Mouse (Mus musculus) forebrain, embryonic 16.5 days (tissue): ENCODE results near the gene Nt5dc1. TPM values are rescaled to one million over a fixed set of nuclear protein-coding genes. Genes with fewer than 3 reads are reported as not detected.
A peak's percentile ranks its signal among the peaks of the same experiment; 100 is the strongest.
"Not testable (repeated sequence)": the region's sequence is repeated elsewhere in the genome, so short reads cannot be mapped to it uniquely, and the experiment has no call there.

Experiments used
- ATAC-seq: fragments of 200-750 bp; cut with Nextera tagmentation; 2 replicates; pipeline ENCODE4 v1.8.0; 2017; ENCODE audit warnings: mild to moderate bottlenecking, moderate library complexity
- H3K27ac ChIP-seq: fragments of 300-500 bp; sonication (generic); 2 replicates; pipeline ENCODE4 v1.5.1; 2014; ENCODE audit warnings: low read length, control low read depth
- H3K27me3 ChIP-seq: fragments of 300-500 bp; sonication (generic); replicated peaks from 2 replicates; pipeline ENCODE4 v1.6.1; 2014; ENCODE audit warnings: low read length; ENCODE audit not compliant: control insufficient read depth, insufficient read depth
- H3K36me3 ChIP-seq: fragments of 300-500 bp; sonication (generic); 2 replicates; pipeline ENCODE4 v1.6.1; 2014; ENCODE audit not compliant: control insufficient read depth, insufficient read depth
- H3K4me1 ChIP-seq: fragments of 300-500 bp; sonication (generic); replicated peaks from 2 replicates; pipeline ENCODE4 v1.6.1; 2014; ENCODE audit warnings: low read length; ENCODE audit not compliant: control insufficient read depth, insufficient read depth
- H3K4me2 ChIP-seq: fragments of 300-500 bp; sonication (generic); 2 replicates; pipeline ENCODE4 v1.6.1; 2014; ENCODE audit warnings: mild to moderate bottlenecking, low read length, control low read depth
- H3K4me3 ChIP-seq: fragments of 300-500 bp; sonication (generic); replicated peaks from 2 replicates; pipeline ENCODE4 v1.5.1; 2014; ENCODE audit warnings: mild to moderate bottlenecking, low read length, control low read depth
- H3K9ac ChIP-seq: fragments of 300-500 bp; sonication (generic); replicated peaks from 2 replicates; pipeline ENCODE4 v1.6.1; 2014; ENCODE audit warnings: low read depth, low read length, control low read depth
- H3K9me3 ChIP-seq: fragments of 300-500 bp; sonication (generic); 2 replicates; pipeline ENCODE4 v1.6.1; 2016; ENCODE audit warnings: low read length; ENCODE audit not compliant: control insufficient read depth
- WGBS: fragments of 180-500 bp; shearing (Covaris S2); extraction: QIAGEN DNeasy Blood & Tissue Kit; methylation state at CpG from one replicate; pipeline ENCODE4 v1.1.7; 2014; 5-methylcytosine and 5-hydroxymethylcytosine counted together
- polyA plus RNA-seq: library from polyadenylated mRNA; unstranded; fragments of >200 nt; fragmentation: Nextera tagmentation; extraction: Ambion mirVana; gene quantifications from 2 replicates; pipeline ENCODE4 v1.2.1, GENCODE M21; 2015

The Nt5dc1 gene
- 1.9 and 2.5 TPM in 2 replicates for polyA plus RNA-seq

GRCm38 (mm10) chr10:34418204-34418756, at the start of gene Nt5dc1:
Gene Nt5dc1, minus strand, starts transcription at chr10:34418552.
- Histone ChIP-seq H3K4me1 (no peaks in the 10 kb centered on the region), H3K4me2 (peak within 1 kb of the TSS; percentile 82), H3K9me3 (no peaks in the 10 kb centered on the region), H3K27ac (0 out of 2 replicates have a peak within 1 kb of the TSS, but pooled peaks have one; percentile 37), H3K4me3 (peak within 1 kb of the TSS; percentile 73), H3K9ac (peak within 1 kb of the TSS; percentile 71), H3K36me3 (no peaks in the 10 kb centered on the region), H3K27me3 (no peaks in the 10 kb centered on the region)
- WGBS, result under 1% methylated on average over 49 of the region's 49 CpGs
- peak; percentile 97 for ATAC-seq

- H3K27ac ChIP-seq, result no peak overlapping the region
Observed at GRCm38 (mm10) chr10:34464321-34464720, 46.0 kb upstream of the Nt5dc1 start.

DNA sequence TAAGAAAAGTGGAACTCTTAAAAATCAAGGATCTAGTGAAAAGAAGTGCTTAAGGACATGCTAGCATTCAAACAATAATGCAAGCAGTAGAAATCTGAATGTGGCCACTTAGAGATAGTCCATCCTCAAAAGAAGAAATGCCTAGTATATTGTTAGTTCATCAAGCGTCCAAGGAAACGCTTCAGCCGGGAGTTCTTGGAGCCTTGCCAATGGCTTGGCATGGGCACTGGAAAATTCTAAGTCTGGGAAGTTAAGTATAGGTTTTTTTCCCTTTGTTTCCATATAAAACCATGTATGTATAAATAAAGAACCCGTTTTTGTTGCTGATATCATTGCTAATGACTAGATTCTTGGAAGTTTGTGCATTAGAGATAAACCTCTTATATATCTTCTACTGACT, 43.1 kb upstream of the Nt5dc1 start:
- H3K4me1 ChIP-seq, result peaks cover 2% of the 10 kb centered on the region; the same call in 1 of the 2 replicates
- 17% methylated on average over 4 of the region's 4 CpGs for WGBS
- no peaks in the 10 kb centered on the region for H3K36me3 ChIP-seq
- no peaks in the 10 kb centered on the region for H3K9me3 ChIP-seq
- H3K27me3 ChIP-seq, result no peaks in the 10 kb centered on the region
- H3K4me2 ChIP-seq, result no peak overlapping the region
- ATAC-seq, result no peak
- no peak overlapping the region for H3K9ac ChIP-seq
- no peak overlapping the region for H3K27ac ChIP-seq
- H3K4me3 ChIP-seq, result no peak overlapping the region

More at GRCm38 (mm10) chr10:34464321-34464720, 46.0 kb upstream of the Nt5dc1 start:
- H3K9me3 ChIP-seq, result no peaks in the 10 kb centered on the region
- H3K9ac ChIP-seq, result no peak overlapping the region
- no peak overlapping the region for H3K4me3 ChIP-seq
- H3K4me1 ChIP-seq, result peaks cover 2% of the 10 kb centered on the region; the same call in 1 of the 2 replicates
- no peaks in the 10 kb centered on the region for H3K36me3 ChIP-seq
- ATAC-seq, result no peak
- WGBS, result 91% methylated on average over 4 of the region's 4 CpGs
- no peaks in the 10 kb centered on the region for H3K27me3 ChIP-seq
- H3K4me2 ChIP-seq, result no peak overlapping the region

GRCm38 (mm10) chr10:34449469-34449868, 31.1 kb upstream of the Nt5dc1 start:
- H3K27ac ChIP-seq, result no peak overlapping the region
- WGBS, result 71% methylated on average over 1 of the region's 1 CpGs
- no peaks in the 10 kb centered on the region for H3K27me3 ChIP-seq

GRCm38 (mm10) chr10:34434191-34434590, 15.8 kb upstream of the Nt5dc1 start:
- H3K9ac ChIP-seq, ATAC-seq, H3K27me3 ChIP-seq, H3K4me3 ChIP-seq, H3K36me3 ChIP-seq, H3K27ac ChIP-seq, H3K4me2 ChIP-seq, H3K4me1 ChIP-seq, H3K9me3 ChIP-seq: not testable (repeated sequence)
- WGBS, result 95% methylated on average over 6 of the region's 14 CpGs

More at GRCm38 (mm10) chr10:34449469-34449868, 31.1 kb upstream of the Nt5dc1 start:
- H3K9ac ChIP-seq, result no peak overlapping the region
- no peaks in the 10 kb centered on the region for H3K9me3 ChIP-seq
- no peaks in the 10 kb centered on the region for H3K36me3 ChIP-seq
- H3K4me1 ChIP-seq, result no peaks in the 10 kb centered on the region
- H3K4me3 ChIP-seq, result no peak overlapping the region
- H3K4me2 ChIP-seq, result no peak overlapping the region
- ATAC-seq, result no peak

DNA sequence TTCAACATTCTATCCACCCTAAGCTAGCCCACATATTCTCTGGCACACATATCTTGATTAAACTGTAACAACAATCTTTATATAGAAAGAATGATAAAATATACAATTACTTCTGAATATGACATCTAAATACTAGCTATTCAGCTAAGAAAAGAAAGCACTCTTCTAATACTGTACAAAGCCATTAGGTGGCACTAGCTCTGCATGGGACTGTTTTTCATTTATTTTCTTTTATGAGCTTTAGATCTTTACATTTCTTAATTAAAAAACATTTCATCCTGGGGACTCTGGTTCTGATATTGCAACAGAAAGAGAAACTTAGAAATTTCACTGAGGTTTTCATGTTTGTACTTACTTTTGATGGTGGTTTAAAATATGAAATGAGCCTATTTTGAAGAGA, 13.4 kb upstream of the Nt5dc1 start:
- no peak for ATAC-seq
- H3K4me1 ChIP-seq, result no peaks in the 10 kb centered on the region

DNA sequence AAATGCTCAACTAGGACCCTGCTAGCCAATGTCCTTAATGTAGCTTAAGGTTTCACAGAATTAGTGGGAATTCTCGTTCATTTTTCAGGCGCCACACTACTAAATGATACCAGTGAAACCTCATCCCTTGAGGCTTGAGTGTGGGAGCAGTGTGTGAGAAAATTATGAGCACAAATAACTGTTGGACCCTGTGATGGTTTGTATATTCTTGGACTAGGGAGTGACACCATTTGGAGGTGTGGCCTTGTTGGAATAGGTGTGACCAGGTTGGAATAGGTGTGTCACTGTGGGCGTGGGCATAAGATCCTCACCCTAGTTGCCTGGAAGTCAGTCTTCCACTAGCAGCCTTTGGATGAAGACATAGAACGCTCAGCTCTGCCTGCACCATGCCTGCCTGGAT, 442 bp upstream of the Nt5dc1 start:
- WGBS, result 84% methylated on average over 4 of the region's 4 CpGs
- H3K9me3 ChIP-seq, H3K27me3 ChIP-seq, H3K36me3 ChIP-seq, H3K27ac ChIP-seq, ATAC-seq, H3K4me1 ChIP-seq: not testable (repeated sequence)
- Histone ChIP-seq H3K4me3 (peak overlapping the region; percentile 73), H3K9ac (peak overlapping the region; percentile 71), H3K4me2 (peak overlapping the region; percentile 82)

More for the DNA sequence above, 13.4 kb upstream of the Nt5dc1 start:
- H3K9ac ChIP-seq, result no peak overlapping the region
- no peak overlapping the region for H3K4me3 ChIP-seq
- H3K4me2 ChIP-seq, result no peak overlapping the region
- no peak overlapping the region for H3K27ac ChIP-seq
- no peaks in the 10 kb centered on the region for H3K36me3 ChIP-seq
- H3K9me3 ChIP-seq, result no peaks in the 10 kb centered on the region
- no peaks in the 10 kb centered on the region for H3K27me3 ChIP-seq

- peaks cover 2% of the 10 kb centered on the region; the same call in 1 of the 2 replicates for H3K4me1 ChIP-seq
- H3K9ac ChIP-seq, result no peak overlapping the region
- no peak overlapping the region for H3K27ac ChIP-seq
- H3K36me3 ChIP-seq, result no peaks in the 10 kb centered on the region
- H3K9me3 ChIP-seq, result no peaks in the 10 kb centered on the region
- no peak overlapping the region for H3K4me2 ChIP-seq
- ATAC-seq, result no peak
- H3K4me3 ChIP-seq, result no peak overlapping the region
- H3K27me3 ChIP-seq, result no peaks in the 10 kb centered on the region
Observed at GRCm38 (mm10) chr10:34399267-34399666, 19.1 kb downstream of the Nt5dc1 start.

- Histone ChIP-seq H3K27ac (no peak overlapping the region), H3K4me2 (no peak overlapping the region), H3K4me1 (peaks cover 2% of the 10 kb centered on the region; the same call in 1 of the 2 replicates), H3K27me3 (no peaks in the 10 kb centered on the region), H3K9ac (no peak overlapping the region), H3K36me3 (no peaks in the 10 kb centered on the region), H3K9me3 (no peaks in the 10 kb centered on the region), H3K4me3 (no peak overlapping the region)
- WGBS, result 13% methylated on average over 4 of the region's 4 CpGs
- peak; percentile 62; the same call in 1 of the 2 replicates for ATAC-seq
Observed at GRCm38 (mm10) chr10:34396959-34397358, 21.4 kb downstream of the Nt5dc1 start.

DNA sequence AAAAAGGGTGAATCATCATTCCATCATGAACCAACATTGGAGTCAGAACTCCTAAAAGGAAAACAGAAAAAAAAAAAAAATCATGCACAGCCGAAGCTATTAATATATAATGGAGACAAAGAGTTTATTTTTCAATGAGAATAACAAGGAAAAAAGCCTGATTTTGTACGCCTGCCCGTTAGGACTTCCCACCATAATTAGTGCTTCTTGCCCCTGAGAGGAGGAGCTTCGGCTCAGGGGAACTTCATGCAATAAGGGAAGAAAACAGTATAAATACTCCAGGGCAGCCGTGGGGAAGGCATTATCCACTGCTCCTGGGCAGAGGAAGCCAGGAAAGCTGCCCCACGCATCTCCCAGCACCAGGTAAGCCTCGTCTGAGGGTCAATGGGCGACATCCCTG, 28.7 kb downstream of the Nt5dc1 start, which contains the start of gene Col10a1:
Gene Col10a1, plus strand, starts transcription at position 301 of the 400 bp plus-strand sequence.
- Histone ChIP-seq H3K9me3 (no peaks in the 10 kb centered on the region), H3K36me3 (no peaks in the 10 kb centered on the region), H3K27ac (no peak within 1 kb of the TSS), H3K9ac (no peak within 1 kb of the TSS), H3K27me3 (no peaks in the 10 kb centered on the region), H3K4me2 (no peak within 1 kb of the TSS), H3K4me1 (no peaks in the 10 kb centered on the region), H3K4me3 (no peak within 1 kb of the TSS)
- WGBS, result 49% methylated on average over 8 of the region's 8 CpGs
- no peak for ATAC-seq
